Mouse (Mus musculus) A20 (cell line): ENCODE results near the gene Dao.
A peak's percentile ranks its signal among the peaks of the same experiment; 100 is the strongest.

Source experiments
- DNase-seq: peaks from one replicate; pipeline ENCODE4 v3.0.0-alpha.2; 2011; ENCODE audit warnings: low read depth, low spot score

The Dao gene

GRCm38 (mm10) chr5:113983541-113983940 is 20.0 kb upstream of the Dao start:
- DNase-seq = no peak

DNA sequence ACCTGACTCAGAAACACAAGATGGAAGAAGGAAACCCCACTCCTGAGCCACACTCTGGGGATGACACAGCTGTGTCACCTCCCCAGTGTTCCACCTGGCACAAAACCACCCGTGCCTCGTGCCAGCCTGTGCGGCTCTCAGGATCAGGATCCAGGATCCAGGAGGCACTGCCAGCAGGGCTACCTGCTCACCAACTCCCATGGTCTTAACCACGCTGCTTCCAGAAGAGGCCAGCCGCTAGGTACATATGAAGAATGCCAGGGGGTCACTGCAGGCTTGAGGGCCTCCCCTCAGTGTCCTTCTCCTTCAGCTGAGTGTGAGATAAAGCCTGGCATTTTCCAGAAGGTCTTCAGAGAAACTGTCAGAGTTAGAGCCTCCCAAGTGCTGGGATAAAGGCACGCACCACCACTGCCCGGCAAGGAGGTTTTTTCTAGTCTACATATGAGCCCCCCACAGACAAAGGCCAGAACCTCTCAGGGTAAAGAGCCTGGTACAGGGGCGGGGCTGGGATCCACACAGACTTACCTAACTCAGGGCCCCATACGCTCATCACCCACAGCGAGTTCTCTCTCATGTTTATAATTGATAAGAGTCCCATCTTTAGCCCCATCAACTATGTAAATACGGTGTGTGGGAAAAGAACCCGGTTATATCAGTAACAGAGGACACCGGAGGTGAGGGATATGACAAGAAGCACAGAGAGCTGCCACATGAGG is 19.3 kb upstream of the Dao start:
- DNase-seq = no peak

DNA sequence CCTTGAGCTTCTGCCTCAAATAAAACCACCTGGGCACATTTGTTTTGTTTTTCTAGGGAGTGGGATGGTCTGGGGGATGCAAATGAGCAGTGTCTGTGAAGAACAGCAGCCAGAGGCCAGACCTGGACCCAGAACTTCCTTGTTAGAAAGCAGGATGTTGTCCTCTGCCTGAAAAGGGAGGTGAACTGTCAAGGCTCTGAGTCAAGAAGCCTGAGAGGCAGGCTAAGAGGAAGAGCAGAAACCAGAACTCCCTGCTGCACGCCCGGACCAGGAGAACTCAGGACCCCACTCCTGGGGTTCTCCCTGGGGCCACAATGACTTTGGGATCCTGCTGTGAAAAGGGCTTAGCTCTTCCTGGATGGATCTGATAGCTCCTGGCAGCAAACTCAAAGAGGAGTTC is 17.8 kb upstream of the Dao start:
- DNase-seq = peak; percentile 26

GRCm38 (mm10) chr5:113986182-113986961 is 17.1 kb upstream of the Dao start:
- no peak for DNase-seq

DNA sequence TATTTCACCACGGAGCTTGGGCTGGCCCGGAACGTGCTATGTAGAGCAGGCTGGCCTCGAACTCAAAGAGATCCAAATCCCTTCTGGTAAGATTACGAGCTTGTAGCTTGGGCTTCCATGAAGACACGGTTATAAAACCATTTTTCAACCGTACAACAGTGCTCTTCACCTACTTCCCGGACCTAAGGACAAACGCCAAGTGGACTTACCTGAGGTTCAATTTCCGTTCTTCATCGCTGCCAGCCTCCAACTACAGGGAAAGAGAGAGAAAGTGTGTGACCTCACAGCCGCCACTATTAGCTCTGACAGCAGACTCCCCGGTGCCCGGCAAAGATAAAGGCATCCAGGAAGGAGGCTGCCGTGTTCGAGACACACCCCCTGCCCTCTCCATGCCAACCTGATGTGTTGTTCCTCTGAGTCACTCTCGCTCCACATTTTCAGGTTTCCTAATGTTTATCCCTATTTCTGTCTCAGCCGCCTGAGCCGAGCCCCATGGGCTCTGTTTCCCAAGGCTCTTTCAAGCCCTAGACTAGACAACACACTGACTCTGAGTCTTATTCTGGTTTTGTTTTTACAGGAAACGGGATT is 14.0 kb upstream of the Dao start:
- DNase-seq = no peak

DNA sequence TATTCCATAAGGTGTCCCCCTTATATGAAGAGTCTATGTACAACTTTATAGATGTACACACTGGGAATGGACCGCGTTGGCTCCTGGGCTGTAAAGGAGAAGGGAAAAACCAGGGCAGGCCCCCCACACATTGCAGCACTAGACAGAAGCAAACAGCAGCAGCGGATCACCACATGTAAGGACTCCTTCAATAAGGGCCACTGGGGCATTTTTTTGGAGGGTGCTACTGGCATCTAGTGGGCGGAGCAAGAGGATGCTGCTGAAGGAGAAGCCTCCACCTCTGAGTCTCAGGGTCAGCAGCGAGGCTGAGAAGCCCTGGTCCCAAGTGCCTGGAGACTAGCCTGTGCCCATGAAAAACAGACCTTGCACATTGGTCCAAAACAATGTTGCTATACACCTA is 12.9 kb upstream of the Dao start:
- DNase-seq = peak; percentile 20

- no peak for DNase-seq
These were observed 12.4 kb upstream of the Dao start for GRCm38 (mm10) chr5:113991141-113991540.

DNA sequence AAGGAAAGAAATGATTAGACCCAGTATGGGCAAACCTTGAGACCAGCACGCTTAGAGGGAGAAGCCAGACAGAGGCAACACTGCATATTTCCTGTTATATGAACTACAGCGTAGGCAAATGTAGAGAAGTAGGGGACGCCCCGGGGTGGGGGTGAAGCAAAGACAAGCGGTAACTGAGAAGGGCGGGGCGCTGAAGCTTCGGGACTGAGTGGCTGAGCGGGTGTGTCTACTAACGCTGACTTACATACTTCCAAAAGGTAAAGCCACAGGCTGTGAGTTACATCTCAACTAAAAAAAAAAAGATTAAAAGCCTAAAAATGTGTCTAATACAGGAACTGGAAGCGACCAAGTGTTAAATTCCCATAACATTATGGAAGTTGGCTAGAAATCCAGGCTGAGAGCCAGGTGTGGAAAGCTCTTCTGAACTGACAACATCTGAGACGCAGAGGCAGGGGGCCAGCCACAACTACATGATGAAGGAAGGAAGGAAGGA is 11.1 kb upstream of the Dao start:
- DNase-seq = peak; percentile 92

GRCm38 (mm10) chr5:113993031-113993486 is 10.4 kb upstream of the Dao start:
- peak; percentile 87 for DNase-seq

DNA sequence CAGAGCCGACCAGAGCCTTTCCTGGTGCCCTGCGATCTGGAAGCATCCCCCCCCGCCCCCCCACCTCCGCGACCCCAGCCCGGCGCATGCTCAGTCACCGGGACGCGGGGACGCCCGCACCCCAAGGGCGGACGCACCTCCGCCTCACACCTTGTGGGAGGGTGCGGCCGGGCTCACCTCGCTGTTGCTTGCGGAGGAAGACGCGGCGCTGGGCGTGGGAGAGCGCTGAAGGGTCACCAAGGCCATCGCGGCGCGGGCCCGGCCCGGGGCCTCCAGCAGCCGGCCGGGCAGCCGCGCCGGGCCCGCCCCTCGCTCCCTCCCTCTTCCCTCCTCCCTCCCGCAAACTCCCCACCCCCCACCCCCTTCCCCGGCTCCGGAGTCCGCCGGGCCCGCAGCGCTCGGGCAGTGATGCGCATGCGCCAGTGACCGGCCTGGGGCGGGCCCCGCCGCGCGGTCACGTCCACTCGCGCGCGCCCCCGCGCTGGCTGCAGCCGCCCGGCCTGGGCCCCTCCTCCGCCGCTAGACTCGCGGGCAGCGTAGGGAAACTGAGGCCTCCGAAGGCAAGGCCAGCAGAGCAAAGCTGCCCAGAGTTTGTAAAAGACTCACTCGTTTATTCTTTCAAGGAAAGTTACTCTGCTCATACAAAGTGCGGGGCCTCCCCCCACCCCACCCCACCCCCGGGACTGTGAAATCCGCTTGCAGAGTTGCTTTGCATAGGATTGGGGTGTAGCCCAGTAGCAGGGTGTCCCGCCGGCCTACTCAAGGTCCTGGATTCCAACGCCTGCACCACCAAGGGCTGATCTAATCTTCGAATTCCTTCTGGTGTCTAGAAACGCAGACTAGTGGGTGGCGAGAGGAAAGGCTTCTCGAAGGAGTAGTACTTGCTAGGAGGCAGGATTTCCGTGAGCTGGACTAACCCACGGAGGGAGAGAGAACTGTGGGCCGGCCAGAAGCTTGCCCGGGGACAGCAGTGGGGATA is 9.7 kb upstream of the Dao start, which contains the start of gene Ssh1:
Gene Ssh1, minus strand, starts transcription at position 408 of the 979 bp plus-strand sequence.
- peak; percentile 89 for DNase-seq

- no peak for DNase-seq
These were observed 7.0 kb upstream of the Dao start for GRCm38 (mm10) chr5:113996458-113996857.

- peak; percentile 84 for DNase-seq
These were observed 4.1 kb upstream of the Dao start for GRCm38 (mm10) chr5:113999382-113999781.

DNA sequence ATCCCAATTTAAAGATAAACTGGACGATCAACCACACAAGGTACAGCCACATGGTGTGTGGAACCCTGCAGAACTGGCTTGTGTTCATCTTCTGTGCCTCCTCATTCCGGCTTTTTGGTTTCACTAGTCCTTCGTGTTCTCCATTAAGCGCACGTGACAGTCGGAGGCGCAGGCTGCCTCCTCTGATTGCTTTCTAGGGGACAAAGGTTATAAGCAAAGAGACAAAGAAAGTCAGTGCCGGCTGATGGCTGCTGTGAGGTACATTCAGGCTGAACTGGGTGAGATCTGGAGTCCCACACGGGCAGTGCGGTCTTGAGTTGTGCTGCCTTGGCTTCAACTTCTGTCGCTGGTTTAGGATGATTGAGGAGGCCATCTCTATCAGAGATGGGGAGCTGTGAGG is 1.1 kb downstream of the Dao start:
- no peak for DNase-seq

DNA sequence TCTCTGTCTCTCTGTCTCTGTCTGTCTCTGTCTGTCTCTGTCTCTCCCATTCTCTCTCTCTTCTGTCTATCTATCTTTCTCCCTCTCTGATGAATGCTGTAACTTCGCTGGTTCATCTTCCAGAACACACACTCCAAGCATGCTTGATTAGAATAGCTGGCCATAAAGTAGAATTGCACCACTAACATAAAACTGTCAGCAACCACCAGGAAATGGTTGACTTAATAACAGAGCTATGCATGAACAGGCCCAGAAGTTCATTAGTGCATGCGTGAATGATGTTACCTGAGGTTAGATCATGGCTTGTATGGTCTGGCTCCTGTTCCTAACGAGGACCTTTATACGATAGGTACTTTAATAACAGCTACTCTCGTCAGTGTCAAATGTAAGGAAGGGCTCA is 1.6 kb downstream of the Dao start:
- no peak for DNase-seq

- no peak for DNase-seq
These were observed 3.5 kb downstream of the Dao start for GRCm38 (mm10) chr5:114006974-114007373.

GRCm38 (mm10) chr5:114007753-114008453 is 4.4 kb downstream of the Dao start:
- DNase-seq = no peak

DNA sequence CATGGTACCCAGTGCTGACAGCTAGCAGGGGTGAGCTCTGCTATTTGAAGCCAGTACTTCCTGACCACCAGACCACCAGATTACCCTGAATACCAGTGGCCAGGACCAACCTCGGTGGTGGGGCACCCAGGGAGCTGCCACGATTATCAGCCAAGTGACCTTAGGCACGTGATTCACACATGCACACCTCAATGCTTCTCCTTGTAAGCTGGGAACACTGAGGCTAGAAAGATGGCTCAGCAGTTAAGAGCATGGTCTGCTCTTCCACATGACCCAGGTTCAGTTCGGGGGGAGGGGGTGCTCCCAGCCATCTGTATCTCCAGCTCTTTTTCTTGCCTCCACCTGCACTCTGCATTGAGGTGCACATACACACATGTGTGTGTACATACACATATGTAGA is 5.5 kb downstream of the Dao start:
- DNase-seq = no peak

GRCm38 (mm10) chr5:114015121-114015520 is 11.6 kb downstream of the Dao start:
- DNase-seq = peak; percentile 30

GRCm38 (mm10) chr5:114024390-114024789 is 20.9 kb downstream of the Dao start:
- no peak for DNase-seq

GRCm38 (mm10) chr5:114024885-114025284 is 21.4 kb downstream of the Dao start:
- no peak for DNase-seq
